Mouse (Mus musculus) intestine, embryonic 16.5 days (tissue): ENCODE results near the gene Nkain1. TPM values are rescaled to one million over a fixed set of nuclear protein-coding genes. Genes with fewer than 3 reads are reported as not detected.

Source experiments
- ATAC-seq: fragments of 200-750 bp; cut with Nextera tagmentation; 2 replicates; pipeline ENCODE4 v1.8.0; 2017; ENCODE audit warnings: moderate TSS enrichment, moderate library complexity
- H3K27ac ChIP-seq: fragments of 300-500 bp; sonication (generic); 2 replicates; pipeline ENCODE4 v1.5.1; 2014; ENCODE audit warnings: mild to moderate bottlenecking, low read length
- H3K27me3 ChIP-seq: fragments of 300-500 bp; sonication (generic); replicated peaks from 2 replicates; pipeline ENCODE4 v1.6.1; 2014; ENCODE audit warnings: low read length, control low read depth, mixed read lengths; ENCODE audit not compliant: control insufficient read depth, insufficient read depth
- H3K36me3 ChIP-seq: fragments of 300-500 bp; sonication (generic); 2 replicates; pipeline ENCODE4 v1.6.1; 2014; ENCODE audit warnings: low read length, control low read depth; ENCODE audit not compliant: control insufficient read depth, insufficient read depth
- H3K4me1 ChIP-seq: fragments of 300-500 bp; sonication (generic); 2 replicates; pipeline ENCODE4 v1.6.1; 2014; ENCODE audit warnings: low read length, control low read depth, mixed read lengths; ENCODE audit not compliant: control insufficient read depth, insufficient read depth
- H3K4me2 ChIP-seq: fragments of 300-500 bp; sonication (generic); 2 replicates; pipeline ENCODE4 v1.6.1; 2014; ENCODE audit warnings: low read depth, low read length, control low read depth
- H3K4me3 ChIP-seq: fragments of 300-500 bp; sonication (generic); 2 replicates; pipeline ENCODE4 v1.5.1; 2014; ENCODE audit warnings: mild to moderate bottlenecking, low read length
- H3K9ac ChIP-seq: fragments of 300-500 bp; sonication (generic); 2 replicates; pipeline ENCODE4 v1.6.1; 2014; ENCODE audit warnings: low read depth, low read length
- H3K9me3 ChIP-seq: fragments of 300-500 bp; sonication (generic); 2 replicates; pipeline ENCODE4 v1.6.1; 2016; ENCODE audit warnings: low read length, control low read depth; ENCODE audit not compliant: control insufficient read depth
- WGBS: fragments of 180-500 bp; shearing (Covaris S2); extraction: QIAGEN DNeasy Blood & Tissue Kit; methylation state at CpG from one replicate; pipeline ENCODE4 v1.1.7; 2014; 5-methylcytosine and 5-hydroxymethylcytosine counted together
- polyA plus RNA-seq: library from polyadenylated mRNA; unstranded; fragments of >200 nt; fragmentation: Nextera tagmentation; extraction: Ambion mirVana; gene quantifications from 2 replicates; pipeline ENCODE4 v1.2.1, GENCODE M21; 2015

Gene Nkain1
- polyA plus RNA-seq: 0.15 TPM in 1 of 2 replicates, not detected in the other

DNA sequence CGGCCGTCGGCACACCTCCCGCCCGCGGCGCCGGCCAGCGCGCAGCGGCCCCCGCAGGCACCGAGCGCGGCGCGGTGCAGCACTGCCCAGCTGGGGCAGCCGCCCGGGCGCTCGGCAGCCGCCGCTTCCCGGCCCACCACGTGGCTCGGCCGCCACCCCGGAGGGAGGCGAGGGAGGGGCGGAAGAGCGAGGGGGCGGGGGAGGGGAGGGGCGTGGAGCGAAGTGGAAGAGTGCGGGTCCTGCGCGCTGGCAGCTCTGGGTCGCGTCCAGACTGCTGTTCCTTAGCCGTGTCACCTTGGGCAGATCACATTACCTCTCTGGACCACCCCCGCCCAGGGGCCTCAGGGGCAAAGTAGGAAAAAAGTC is at the start of gene Nkain1:
Nkain1 (minus strand) TSS at position 126 of the 366 bp plus-strand sequence.
- H3K36me3 ChIP-seq: no peaks in the 10 kb centered on the region
- peak within 1 kb of the TSS; percentile 98 for H3K4me2 ChIP-seq
- under 1% methylated on average over 28 of the region's 41 CpGs for whole genome bisulfite sequencing
- H3K4me3 ChIP-seq: peak within 1 kb of the TSS; percentile 69
- no peaks in the 10 kb centered on the region for H3K27me3 ChIP-seq
- H3K4me1 ChIP-seq: peaks cover 16% of the 10 kb centered on the region
- H3K27ac ChIP-seq: no peak within 1 kb of the TSS
- ATAC-seq: peak; percentile 74
- peak within 1 kb of the TSS; percentile 72 for H3K9ac ChIP-seq
- no peaks in the 10 kb centered on the region for H3K9me3 ChIP-seq

DNA sequence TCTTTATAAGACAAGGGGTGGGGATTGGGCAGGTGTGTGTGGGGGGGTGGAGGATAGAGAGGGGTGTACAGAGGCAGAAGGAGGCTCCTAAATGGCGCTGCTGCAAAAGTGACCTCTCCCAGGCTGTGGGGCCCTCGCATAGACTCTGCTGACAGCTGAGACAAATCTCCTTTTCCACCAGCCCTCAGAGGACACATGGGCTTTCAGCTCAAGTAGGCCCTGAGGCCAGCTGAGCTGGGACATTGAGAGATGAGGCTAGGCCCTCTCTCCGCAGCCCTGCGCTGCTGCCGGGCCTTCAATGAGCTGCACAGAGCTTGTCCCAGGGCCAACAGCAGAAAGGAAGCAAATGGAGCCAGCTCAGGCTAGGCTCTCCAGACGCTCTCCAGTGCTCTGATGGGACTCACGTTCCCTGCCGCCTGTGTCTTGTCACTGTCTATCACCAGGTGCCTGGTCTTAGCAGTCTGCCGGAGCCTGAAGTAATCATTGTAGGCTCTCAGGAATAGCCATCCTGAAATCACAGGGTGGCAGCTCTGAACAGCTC is 4.8 kb upstream of the Nkain1 start:
- no peaks in the 10 kb centered on the region for H3K27me3 ChIP-seq
- WGBS: 47% methylated on average over 9 of the region's 9 CpGs
- ATAC-seq: peak; percentile 40; the same call in 1 of the 2 replicates
- no peak overlapping the region for H3K4me2 ChIP-seq
- H3K9ac ChIP-seq: no peak overlapping the region
- no peaks in the 10 kb centered on the region for H3K36me3 ChIP-seq
- peaks cover 6% of the 10 kb centered on the region; the same call in 1 of the 2 replicates for H3K4me1 ChIP-seq
- no peak overlapping the region for H3K4me3 ChIP-seq
- H3K9me3 ChIP-seq: no peaks in the 10 kb centered on the region
- H3K27ac ChIP-seq: no peak overlapping the region

DNA sequence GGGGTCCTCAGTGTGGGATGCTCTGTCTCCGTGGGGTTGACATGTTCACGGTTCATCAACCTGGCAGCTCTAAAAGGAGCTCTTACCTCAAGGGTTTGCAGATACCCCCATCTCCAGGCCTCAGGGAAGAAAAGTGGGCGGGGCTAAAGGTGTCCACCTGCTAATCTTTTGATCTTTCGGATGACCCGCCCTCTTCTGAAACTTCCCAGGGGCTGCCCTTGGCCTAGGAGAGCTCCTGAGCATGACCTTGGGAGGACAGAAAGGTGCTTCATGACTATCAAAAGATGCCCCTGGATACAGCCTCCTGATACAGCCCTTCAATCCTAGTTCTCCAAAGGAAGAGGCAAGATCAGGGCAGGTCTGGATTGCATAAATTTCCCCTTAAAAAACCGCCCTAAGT is 3.1 kb upstream of the Nkain1 start:
- Histone ChIP-seq H3K9ac (no peak overlapping the region), H3K4me2 (no peak overlapping the region), H3K27ac (no peak overlapping the region), H3K36me3 (no peaks in the 10 kb centered on the region), H3K9me3 (no peaks in the 10 kb centered on the region), H3K4me1 (peaks cover 17% of the 10 kb centered on the region), H3K27me3 (no peaks in the 10 kb centered on the region), H3K4me3 (no peak overlapping the region)
- 79% methylated on average over 6 of the region's 6 CpGs for WGBS
- no peak for ATAC-seq

DNA sequence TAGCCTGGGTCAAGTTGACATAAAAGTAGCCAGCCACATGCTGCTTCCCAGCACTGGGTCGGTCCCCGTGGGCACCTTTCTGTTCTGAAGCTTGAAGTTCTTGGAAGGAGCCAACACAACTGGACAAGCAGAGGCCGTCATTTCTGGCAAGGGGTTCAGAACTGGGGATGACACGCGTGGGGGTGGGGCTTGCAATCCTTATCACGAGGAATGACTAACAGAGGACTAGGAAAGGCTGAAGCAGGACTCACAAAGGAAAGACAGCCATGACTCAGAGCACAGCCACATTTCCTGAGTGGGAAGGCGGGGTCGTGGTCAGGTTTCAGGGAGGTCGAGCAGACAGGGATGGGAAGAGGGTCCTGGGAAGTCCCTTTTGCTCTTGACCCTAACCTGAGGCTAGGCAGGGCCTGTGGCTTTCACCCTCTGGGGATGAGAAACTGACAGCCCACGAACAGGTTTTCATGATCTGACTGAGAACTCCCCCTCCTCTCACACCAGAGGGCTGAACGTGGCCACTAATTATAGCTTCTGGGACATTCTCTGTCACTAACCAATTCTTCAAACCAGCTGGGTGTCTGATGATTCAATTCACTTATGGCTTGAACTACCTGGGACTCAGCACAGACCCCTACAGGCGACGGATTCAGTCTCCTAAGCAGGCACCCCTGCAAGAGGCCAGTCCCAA is 2.4 kb upstream of the Nkain1 start:
- no peaks in the 10 kb centered on the region for H3K27me3 ChIP-seq
- no peak overlapping the region for H3K27ac ChIP-seq
- ATAC-seq: no peak
- no peaks in the 10 kb centered on the region for H3K9me3 ChIP-seq
- no peak overlapping the region for H3K4me2 ChIP-seq
- WGBS: 61% methylated on average over 13 of the region's 13 CpGs
- H3K4me3 ChIP-seq: no peak overlapping the region
- no peak overlapping the region for H3K9ac ChIP-seq
- H3K36me3 ChIP-seq: no peaks in the 10 kb centered on the region
- H3K4me1 ChIP-seq: peaks cover 17% of the 10 kb centered on the region

DNA sequence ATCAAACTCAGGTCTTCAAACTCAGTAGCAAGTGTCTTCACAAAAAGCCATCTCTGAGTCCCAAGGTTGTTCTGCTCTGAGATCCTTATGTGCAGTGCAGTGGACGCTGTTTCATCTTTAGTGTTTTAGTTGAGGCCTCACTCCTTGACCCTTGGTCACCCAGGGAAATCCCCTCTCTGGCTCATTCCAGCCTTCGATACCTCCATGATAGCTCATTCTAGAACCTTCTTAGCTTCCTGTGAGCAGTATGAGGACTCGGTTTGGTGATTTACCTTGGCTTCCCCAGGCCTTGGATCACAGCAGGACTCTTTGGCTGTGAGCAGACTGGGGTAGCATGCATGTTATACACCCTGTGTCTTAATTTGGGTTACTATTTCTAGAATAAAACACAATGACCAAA is 1.6 kb upstream of the Nkain1 start:
- Histone ChIP-seq H3K4me1 (peaks cover 17% of the 10 kb centered on the region), H3K4me3 (no peak overlapping the region), H3K9ac (no peak overlapping the region), H3K27me3 (no peaks in the 10 kb centered on the region), H3K9me3 (no peaks in the 10 kb centered on the region), H3K36me3 (no peaks in the 10 kb centered on the region), H3K4me2 (no peak overlapping the region), H3K27ac (no peak overlapping the region)
- 79% methylated on average over 3 of the region's 3 CpGs for WGBS
- ATAC-seq: no peak

DNA sequence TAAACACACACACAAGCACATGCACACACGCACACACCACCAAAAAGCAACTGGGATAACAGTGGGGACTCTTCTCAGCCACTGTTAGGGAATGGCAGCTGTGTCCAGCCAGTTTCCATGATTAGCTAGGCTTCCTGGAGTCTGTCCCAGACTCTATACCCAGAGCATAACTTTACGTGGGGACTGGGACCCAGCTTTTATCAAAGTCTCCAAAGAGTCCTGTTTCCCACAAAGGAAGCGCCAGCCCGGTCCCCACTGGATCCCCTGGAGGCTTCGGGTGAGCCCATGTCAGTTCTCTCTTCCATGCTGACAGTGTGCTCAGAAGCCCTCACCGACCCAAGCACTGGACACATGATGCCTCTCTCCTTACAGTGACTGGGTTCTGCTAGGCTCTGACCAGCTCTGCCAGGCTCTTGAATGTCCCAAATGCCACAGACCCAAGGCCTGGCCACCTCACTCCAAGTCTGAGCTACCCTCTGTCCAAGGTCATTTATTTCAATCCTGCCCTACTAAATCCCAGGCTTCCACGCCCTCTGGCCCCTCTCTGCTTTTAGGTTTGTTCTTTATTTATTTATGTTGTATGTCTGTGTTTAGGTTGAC is 988 bp upstream of the Nkain1 start:
- Histone ChIP-seq H3K9me3 (no peaks in the 10 kb centered on the region), H3K4me2 (no peak overlapping the region), H3K4me3 (no peak overlapping the region), H3K36me3 (no peaks in the 10 kb centered on the region), H3K4me1 (peaks cover 17% of the 10 kb centered on the region), H3K27me3 (no peaks in the 10 kb centered on the region), H3K27ac (no peak overlapping the region), H3K9ac (no peak overlapping the region)
- no peak for ATAC-seq
- 77% methylated on average over 7 of the region's 7 CpGs for WGBS

DNA sequence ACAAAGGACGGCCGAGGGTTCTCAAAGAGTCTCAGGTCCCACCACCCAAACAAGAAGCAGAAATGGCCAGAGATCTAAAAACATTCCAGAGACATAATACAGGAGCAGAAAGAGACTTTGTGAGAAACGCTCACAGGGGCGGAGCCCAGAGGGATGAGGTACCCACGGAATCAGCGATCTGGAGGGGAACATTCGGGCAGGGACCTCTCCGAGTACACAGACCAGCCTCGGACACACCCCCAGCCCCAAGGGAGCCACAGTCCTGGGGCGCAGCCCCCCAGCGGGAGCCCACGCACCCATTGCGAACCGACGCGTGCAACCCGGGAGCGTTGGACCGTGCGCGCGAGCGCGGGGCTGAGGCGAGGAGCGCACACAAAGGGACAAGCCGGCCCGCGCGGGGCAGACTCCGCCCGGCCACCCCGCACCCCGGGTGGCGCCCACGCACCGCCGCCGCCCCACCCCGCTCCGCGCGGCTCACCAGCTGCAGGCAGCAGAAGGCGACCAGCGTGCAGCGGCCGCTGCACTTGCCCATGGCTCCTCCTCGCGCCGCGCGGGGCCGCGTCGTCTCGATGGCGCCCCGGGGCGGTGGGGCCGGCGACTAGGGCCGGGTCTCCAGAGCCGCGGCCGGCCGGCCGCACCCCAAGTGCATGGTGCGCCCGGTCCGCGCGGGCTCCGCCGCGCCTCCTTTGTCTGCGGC is 474 bp downstream of the Nkain1 start:
- H3K4me3 ChIP-seq: peak overlapping the region; percentile 69
- peak; percentile 50 for ATAC-seq
- no peaks in the 10 kb centered on the region for H3K36me3 ChIP-seq
- no peak overlapping the region for H3K27ac ChIP-seq
- no peaks in the 10 kb centered on the region for H3K27me3 ChIP-seq
- H3K4me1 ChIP-seq: peaks cover 13% of the 10 kb centered on the region
- peak overlapping the region; percentile 72 for H3K9ac ChIP-seq
- WGBS: under 1% methylated on average over 73 of the region's 76 CpGs
- peak overlapping the region; percentile 98 for H3K4me2 ChIP-seq
- H3K9me3 ChIP-seq: no peaks in the 10 kb centered on the region

DNA sequence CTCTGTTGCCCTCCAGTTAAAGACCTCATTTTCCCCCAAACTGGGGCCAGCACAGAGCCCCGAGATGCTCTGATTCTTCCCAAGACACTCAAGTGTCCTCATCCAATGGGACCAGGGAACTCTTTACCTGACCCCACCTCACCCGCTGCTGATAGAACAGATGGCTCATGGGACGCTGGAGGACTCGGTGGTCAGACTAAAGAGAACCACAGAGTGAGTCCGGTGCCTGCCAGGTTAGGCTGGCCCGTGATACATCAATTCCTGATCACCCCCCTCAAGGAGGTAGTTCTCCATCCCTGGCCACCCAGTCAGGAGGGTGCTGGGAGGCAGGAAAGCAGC is 992 bp downstream of the Nkain1 start:
- WGBS: 1% methylated on average over 6 of the region's 6 CpGs

DNA sequence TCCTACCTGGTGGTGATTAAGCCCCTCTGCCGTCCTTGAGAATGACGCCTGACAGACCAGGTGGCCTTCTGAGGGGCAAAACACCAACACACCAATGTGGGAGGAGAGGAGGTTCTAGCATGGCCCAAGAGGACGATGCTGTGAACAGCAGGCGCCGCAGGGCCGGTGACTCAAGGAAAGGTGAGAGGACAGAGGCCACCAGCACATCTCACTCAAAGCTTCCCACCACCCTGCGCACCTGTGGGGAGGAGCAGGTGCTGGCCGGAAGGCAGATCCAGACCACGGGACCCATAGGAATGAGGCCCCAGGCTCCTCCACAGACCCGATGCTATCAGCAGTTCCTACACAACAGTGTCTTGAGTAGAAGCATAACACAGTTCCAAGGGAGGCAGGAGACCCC is 1.4 kb downstream of the Nkain1 start:
- no peak overlapping the region for H3K27ac ChIP-seq
- peaks cover 20% of the 10 kb centered on the region for H3K4me1 ChIP-seq
- no peak for ATAC-seq
- H3K27me3 ChIP-seq: no peaks in the 10 kb centered on the region
- H3K4me3 ChIP-seq: peak overlapping the region; percentile 69; the same call in 1 of the 2 replicates
- no peaks in the 10 kb centered on the region for H3K9me3 ChIP-seq
- no peak overlapping the region; the same call in 1 of the 2 replicates for H3K9ac ChIP-seq
- H3K4me2 ChIP-seq: peak overlapping the region; percentile 98
- WGBS: 34% methylated on average over 10 of the region's 10 CpGs
- H3K36me3 ChIP-seq: no peaks in the 10 kb centered on the region

More for the DNA sequence above, 992 bp downstream of the Nkain1 start:
- Histone ChIP-seq H3K4me1 (peaks cover 18% of the 10 kb centered on the region), H3K36me3 (no peaks in the 10 kb centered on the region), H3K9ac (peak overlapping the region; percentile 72), H3K4me3 (peak overlapping the region; percentile 69), H3K9me3 (no peaks in the 10 kb centered on the region), H3K27me3 (no peaks in the 10 kb centered on the region), H3K27ac (no peak overlapping the region), H3K4me2 (peak overlapping the region; percentile 98)
- ATAC-seq: no peak
